Mouse (Mus musculus) kidney, embryonic 16.5 days (tissue): ENCODE results near the gene Add2. TPM values are rescaled to one million over a fixed set of nuclear protein-coding genes. Genes with fewer than 3 reads are reported as not detected.

Source experiments
- ATAC-seq: fragments of 200-750 bp; cut with Nextera tagmentation; 2 replicates; pipeline ENCODE4 v1.8.0; 2017; ENCODE audit warnings: moderate TSS enrichment; ENCODE audit not compliant: low FRiP score, low TSS enrichment
- H3K27ac ChIP-seq: fragments of 300-500 bp; sonication (generic); 2 replicates; pipeline ENCODE4 v1.5.1; 2014; ENCODE audit warnings: low read length
- H3K27me3 ChIP-seq: fragments of 300-500 bp; sonication (generic); 2 replicates; pipeline ENCODE4 v1.6.1; 2014; ENCODE audit warnings: low read length, control low read depth, mixed read lengths; ENCODE audit not compliant: insufficient read depth
- H3K36me3 ChIP-seq: fragments of 300-500 bp; sonication (generic); 2 replicates; pipeline ENCODE4 v1.6.1; 2014; ENCODE audit warnings: low read length, control low read depth, mixed read lengths; ENCODE audit not compliant: insufficient read depth
- H3K4me1 ChIP-seq: fragments of 300-500 bp; sonication (generic); 2 replicates; pipeline ENCODE4 v1.6.1; 2014; ENCODE audit warnings: low read length, control low read depth, mixed read lengths; ENCODE audit not compliant: insufficient read depth
- H3K4me2 ChIP-seq: fragments of 300-500 bp; sonication (generic); replicated peaks from 2 replicates; pipeline ENCODE4 v1.6.1; 2014; ENCODE audit warnings: low read depth, low read length
- H3K4me3 ChIP-seq: fragments of 300-500 bp; sonication (generic); 2 replicates; pipeline ENCODE4 v1.5.1; 2014; ENCODE audit warnings: mild to moderate bottlenecking, low read length
- H3K9ac ChIP-seq: fragments of 300-500 bp; sonication (generic); replicated peaks from 2 replicates; pipeline ENCODE4 v1.6.1; 2014; ENCODE audit warnings: low read length
- H3K9me3 ChIP-seq: fragments of 300-500 bp; sonication (generic); 2 replicates; pipeline ENCODE4 v1.6.1; 2016; ENCODE audit warnings: low read length, control low read depth
- WGBS: fragments of 180-500 bp; shearing (Covaris S2); extraction: QIAGEN DNeasy Blood & Tissue Kit; methylation state at CpG from one replicate; pipeline ENCODE4 v1.1.7; 2014; 5-methylcytosine and 5-hydroxymethylcytosine counted together
- polyA plus RNA-seq: library from polyadenylated mRNA; unstranded; fragments of >200 nt; fragmentation: Nextera tagmentation; extraction: Ambion mirVana; gene quantifications from 2 replicates; pipeline ENCODE4 v1.2.1, GENCODE M21; 2015

Gene Add2
- polyA plus RNA-seq, 1 experiment from 2014 or later = 5.0 TPM

DNA sequence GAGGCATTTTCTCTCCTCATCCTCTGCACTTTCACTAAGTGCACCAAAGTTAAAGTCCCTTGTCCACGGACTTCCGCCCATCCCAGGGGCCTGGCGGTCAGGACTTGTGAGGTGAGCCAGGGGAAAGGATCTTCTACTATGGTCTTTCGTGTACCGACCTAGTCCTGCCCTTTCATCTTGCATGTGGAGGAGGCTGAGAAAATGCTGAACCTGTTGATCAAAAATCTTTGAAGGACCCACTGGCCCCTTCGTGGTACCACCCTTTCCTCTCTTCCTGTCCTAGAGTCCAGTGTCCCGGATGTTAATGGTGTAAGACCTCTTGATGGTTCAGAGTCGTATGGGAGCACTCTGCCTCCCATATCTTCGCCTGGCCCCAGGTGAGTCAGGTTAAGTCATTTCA is 12.6 kb upstream of the Add2 start, which contains the start of gene Figla:
Gene Figla, plus strand, starts transcription at position 301 of the 400 bp plus-strand sequence.
- WGBS = 81% methylated on average over 9 of the region's 9 CpGs
- Histone ChIP-seq H3K36me3 (no peaks in the 10 kb centered on the region), H3K4me2 (no peak within 1 kb of the TSS), H3K9me3 (no peaks in the 10 kb centered on the region), H3K27me3 (no peaks in the 10 kb centered on the region), H3K4me3 (no peak within 1 kb of the TSS), H3K27ac (no peak within 1 kb of the TSS), H3K9ac (no peak within 1 kb of the TSS), H3K4me1 (peaks cover 8% of the 10 kb centered on the region; the same call in 1 of the 2 replicates)
- ATAC-seq = no peak

DNA sequence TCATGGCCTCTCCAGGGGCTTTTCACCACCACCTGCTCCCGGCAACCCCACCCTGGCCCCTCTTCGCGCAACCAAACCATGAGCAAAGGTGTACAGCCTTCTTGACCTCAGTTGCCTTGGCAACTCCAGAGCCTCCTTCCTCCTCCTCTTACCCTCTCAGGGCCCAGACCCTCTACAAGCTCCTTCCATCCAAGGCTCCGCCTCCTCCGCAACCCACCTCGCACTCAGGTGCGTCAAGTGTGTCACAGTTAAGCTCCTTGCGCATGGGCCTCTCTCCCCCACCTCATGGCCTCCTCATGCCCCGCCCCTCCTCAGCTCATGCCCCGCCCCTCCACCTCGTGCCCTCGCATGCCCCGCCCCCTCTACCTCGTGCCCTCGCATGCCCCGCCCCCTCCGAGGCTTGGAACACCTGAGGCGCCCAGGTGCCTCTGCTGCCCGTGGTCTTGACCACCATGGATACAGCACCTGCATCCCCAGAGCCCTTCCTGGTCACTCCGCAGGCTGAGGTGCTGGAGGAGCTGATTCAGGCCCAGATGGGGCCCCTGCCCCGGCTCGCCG is 11.6 kb upstream of the Add2 start:
- Histone ChIP-seq H3K9ac (no peak overlapping the region), H3K4me2 (no peak overlapping the region), H3K27ac (no peak overlapping the region), H3K4me1 (peaks cover 8% of the 10 kb centered on the region; the same call in 1 of the 2 replicates), H3K9me3 (no peaks in the 10 kb centered on the region), H3K4me3 (no peak overlapping the region), H3K36me3 (no peaks in the 10 kb centered on the region), H3K27me3 (no peaks in the 10 kb centered on the region)
- 87% methylated on average over 22 of the region's 23 CpGs for WGBS
- ATAC-seq = no peak

DNA sequence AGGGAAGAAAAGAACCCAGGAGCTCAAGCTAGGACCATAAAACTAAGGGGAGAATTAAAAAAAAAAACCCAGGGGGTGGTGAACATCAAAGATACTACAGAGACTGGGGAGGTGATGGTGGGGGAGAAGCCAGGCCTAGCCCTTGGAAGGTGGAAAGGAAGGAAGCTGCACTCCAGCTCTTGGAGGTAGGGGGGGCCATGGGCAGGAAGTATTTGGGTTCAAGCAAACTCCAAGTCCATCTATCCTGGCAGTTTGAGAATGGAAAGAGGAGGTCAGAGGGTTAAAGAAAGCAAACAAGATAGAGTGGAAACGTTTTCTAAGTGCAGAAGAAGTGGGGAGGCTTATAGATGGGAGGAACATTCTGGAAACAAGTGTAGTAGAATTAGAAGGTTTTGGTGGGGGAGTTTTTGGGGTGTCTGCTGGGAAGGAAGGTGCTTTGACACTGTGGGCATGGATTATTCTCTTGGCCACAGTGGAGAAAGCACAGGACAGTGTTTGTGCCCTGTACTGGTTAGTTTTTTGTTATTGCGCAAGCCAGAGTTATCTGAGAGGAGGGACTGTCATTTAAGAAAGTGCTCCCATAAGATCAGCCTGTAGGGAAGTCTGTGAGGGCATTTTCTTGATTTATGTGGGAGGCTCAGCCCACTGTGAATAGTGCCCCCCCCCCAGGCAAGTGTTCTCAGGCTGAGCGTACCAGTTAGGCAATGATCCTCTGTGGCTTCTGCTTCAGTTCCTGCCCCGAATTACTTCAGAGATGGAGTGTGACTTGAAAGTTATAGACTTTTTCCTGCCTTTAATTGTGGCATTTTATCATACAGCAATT is 8.9 kb upstream of the Add2 start:
- 22% methylated on average over 4 of the region's 4 CpGs for WGBS
- ATAC-seq = no peak
- no peaks in the 10 kb centered on the region for H3K36me3 ChIP-seq
- H3K9ac ChIP-seq = no peak overlapping the region
- no peaks in the 10 kb centered on the region for H3K27me3 ChIP-seq
- no peaks in the 10 kb centered on the region for H3K9me3 ChIP-seq
- no peak overlapping the region for H3K4me2 ChIP-seq
- H3K4me3 ChIP-seq = no peak overlapping the region
- peaks cover 8% of the 10 kb centered on the region; the same call in 1 of the 2 replicates for H3K4me1 ChIP-seq
- H3K27ac ChIP-seq = no peak overlapping the region

DNA sequence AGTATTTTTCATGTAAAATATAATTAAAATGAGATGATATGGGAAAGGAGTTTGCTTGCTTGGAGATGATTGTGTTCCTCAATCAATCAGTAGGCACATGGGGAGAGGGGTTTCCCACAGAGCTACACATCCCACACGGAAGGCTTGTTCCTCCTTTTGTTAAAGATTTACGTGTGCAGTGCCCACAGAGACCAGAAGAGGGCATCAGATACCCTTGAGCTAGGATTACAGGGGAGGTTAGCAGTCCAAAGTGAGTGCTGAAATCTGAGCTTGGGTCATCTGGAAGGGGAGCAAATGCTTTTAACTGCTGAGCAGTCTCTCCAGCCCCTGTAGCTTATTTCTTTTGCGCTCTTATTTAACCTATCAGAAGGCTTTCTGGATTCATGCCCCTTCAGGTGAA is 7.5 kb upstream of the Add2 start:
- no peak for ATAC-seq
- Histone ChIP-seq H3K4me3 (no peak overlapping the region), H3K27me3 (no peaks in the 10 kb centered on the region), H3K4me1 (peaks cover 8% of the 10 kb centered on the region; the same call in 1 of the 2 replicates), H3K9ac (no peak overlapping the region), H3K36me3 (no peaks in the 10 kb centered on the region), H3K9me3 (no peaks in the 10 kb centered on the region), H3K27ac (no peak overlapping the region), H3K4me2 (no peak overlapping the region)
- WGBS = 43% methylated on average over 3 of the region's 3 CpGs

DNA sequence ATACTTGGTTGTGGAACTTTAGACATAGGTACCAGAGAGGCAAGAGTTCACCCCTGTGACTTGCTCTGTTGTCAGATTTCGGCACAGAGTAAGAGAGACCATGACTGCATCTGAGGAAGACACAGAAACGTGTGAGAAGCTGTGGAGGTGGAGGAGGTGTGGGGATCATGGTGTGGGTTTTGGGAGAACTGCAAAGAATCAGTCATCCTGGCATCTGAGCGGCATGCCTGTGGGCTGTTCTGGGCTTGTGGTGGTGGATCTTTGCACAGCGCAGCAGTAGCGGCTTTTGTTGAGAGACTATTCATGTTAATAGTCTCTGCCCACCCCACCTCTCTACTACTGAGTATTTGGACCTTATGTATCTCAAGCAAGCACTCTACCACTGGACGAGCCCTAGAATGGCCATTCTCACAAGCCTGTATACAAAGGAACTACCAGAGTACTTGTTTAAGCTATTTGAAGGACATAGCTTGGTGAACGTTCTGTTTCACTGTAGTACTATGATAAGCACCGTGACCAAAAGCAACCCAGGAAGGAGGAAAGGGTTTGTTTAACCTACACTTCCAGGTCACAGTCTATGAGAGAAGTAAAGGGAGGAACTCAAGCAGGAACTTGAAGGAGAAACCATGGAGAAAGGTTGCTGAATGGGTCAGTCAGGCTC is 1.7 kb upstream of the Add2 start:
- ATAC-seq = no peak

DNA sequence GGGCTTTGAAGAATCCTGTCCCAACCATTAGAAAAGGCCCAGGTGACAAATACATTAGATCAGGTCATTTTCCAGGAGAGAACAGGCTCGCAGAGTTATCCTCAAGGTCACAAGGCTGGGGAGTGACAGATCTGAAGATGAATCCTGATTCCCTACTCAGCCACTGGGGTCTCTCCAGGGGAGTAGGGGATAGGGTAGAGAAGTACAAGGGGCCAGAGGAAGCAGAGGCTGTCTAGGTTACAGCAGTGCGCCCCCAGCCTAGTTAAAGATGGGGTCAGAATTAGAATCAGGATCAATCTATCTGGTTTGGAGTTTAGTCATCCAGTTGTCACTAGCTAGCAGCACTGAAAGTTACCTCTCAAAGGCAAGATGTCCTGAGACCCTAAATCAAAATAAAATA is 331 bp upstream of the Add2 start:
- peak overlapping the region; percentile 47; the same call in 1 of the 2 replicates for H3K9ac ChIP-seq

More for the DNA sequence above, 1.7 kb upstream of the Add2 start:
- no peaks in the 10 kb centered on the region for H3K36me3 ChIP-seq
- no peaks in the 10 kb centered on the region for H3K4me1 ChIP-seq
- 82% methylated on average over 8 of the region's 8 CpGs for WGBS
- no peak overlapping the region for H3K4me2 ChIP-seq
- H3K27ac ChIP-seq = no peak overlapping the region
- H3K4me3 ChIP-seq = no peak overlapping the region
- no peaks in the 10 kb centered on the region for H3K9me3 ChIP-seq
- no peak overlapping the region for H3K9ac ChIP-seq
- H3K27me3 ChIP-seq = peaks cover 12% of the 10 kb centered on the region

DNA sequence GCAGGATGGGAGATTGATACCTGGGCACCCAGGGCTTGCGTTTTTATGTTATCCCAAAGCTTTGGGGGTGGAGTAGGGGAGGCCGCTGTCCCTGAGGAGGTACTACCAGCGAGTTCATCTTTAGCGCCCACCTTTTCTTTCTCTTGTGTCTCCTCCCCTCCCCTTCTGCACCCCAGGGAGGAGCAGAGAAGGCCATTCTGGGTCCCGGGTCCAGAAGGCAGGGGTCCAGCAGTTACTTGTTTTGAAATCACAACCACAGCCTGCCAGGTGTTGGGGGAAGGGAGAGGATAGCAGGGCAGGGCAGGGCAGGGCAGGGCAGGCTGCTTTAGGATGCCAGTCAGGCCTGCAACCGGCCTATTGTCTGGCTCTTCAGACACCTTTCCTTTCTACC is 837 bp downstream of the Add2 start:
- no peak for ATAC-seq
- Histone ChIP-seq H3K27me3 (peaks cover 12% of the 10 kb centered on the region), H3K9me3 (no peaks in the 10 kb centered on the region), H3K4me1 (no peaks in the 10 kb centered on the region), H3K36me3 (no peaks in the 10 kb centered on the region), H3K4me3 (peak overlapping the region; percentile 43), H3K27ac (no peak overlapping the region), H3K4me2 (peak overlapping the region; percentile 70), H3K9ac (peak overlapping the region; percentile 47)
- WGBS = 13% methylated on average over 5 of the region's 6 CpGs

More for the DNA sequence above, 331 bp upstream of the Add2 start:
- H3K36me3 ChIP-seq = no peaks in the 10 kb centered on the region
- ATAC-seq = no peak
- no peaks in the 10 kb centered on the region for H3K9me3 ChIP-seq
- H3K4me2 ChIP-seq = peak overlapping the region; percentile 70
- peak overlapping the region; percentile 43 for H3K4me3 ChIP-seq
- no peak overlapping the region for H3K27ac ChIP-seq
- H3K27me3 ChIP-seq = peaks cover 12% of the 10 kb centered on the region
- 50% methylated on average over 2 of the region's 2 CpGs for WGBS
- H3K4me1 ChIP-seq = no peaks in the 10 kb centered on the region

DNA sequence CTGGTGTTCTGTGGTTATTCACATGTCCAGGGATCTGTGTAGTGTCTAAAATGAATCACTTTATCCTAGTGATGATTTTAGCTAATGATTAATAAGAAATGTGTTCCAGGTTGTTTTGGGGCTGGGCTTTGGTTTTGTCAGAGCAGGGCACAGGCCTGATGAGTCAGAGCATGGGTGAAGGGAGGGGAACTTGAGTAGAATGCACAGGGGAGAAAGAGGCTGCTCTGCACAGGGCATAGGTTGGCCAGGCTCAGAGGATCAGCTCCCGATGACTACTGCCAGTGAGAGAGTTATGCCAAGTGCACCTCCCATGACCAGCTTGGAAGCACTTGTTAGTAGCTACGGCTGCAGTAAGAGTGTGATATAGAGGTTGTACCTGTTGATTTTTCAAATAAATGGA is 3.0 kb downstream of the Add2 start:
- H3K9ac ChIP-seq = no peak overlapping the region
- no peaks in the 10 kb centered on the region for H3K36me3 ChIP-seq
- no peak overlapping the region for H3K4me3 ChIP-seq
- H3K9me3 ChIP-seq = no peaks in the 10 kb centered on the region
- H3K27me3 ChIP-seq = peaks cover 12% of the 10 kb centered on the region
- no peak for ATAC-seq
- H3K4me2 ChIP-seq = no peak overlapping the region
- H3K27ac ChIP-seq = no peak overlapping the region
- no peaks in the 10 kb centered on the region for H3K4me1 ChIP-seq
- 89% methylated on average over 2 of the region's 2 CpGs for WGBS

DNA sequence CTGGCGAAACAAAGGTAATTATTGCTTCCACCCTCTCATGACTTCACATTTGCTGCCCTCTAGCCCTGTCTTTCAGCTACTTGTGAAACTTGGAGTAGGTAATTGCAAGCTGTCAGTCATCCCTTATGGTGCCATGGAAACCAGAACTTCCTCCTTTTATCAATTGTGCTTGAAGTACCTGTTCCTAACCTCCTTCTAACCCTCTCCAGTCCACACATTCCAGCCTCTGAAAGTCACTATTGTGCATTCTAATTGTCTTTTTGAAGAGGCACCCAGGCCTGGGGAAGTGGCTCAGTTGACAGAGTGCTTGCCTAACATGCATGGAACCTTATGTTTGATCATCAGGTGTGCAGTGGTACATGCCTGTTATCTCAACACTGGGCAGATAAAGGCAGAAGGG is 5.2 kb downstream of the Add2 start:
- Histone ChIP-seq H3K36me3 (no peaks in the 10 kb centered on the region), H3K27ac (no peak overlapping the region), H3K9me3 (no peaks in the 10 kb centered on the region), H3K27me3 (peaks cover 7% of the 10 kb centered on the region), H3K4me2 (no peak overlapping the region), H3K4me3 (no peak overlapping the region), H3K9ac (no peak overlapping the region), H3K4me1 (no peaks in the 10 kb centered on the region)
- ATAC-seq = no peak
- WGBS = 88% methylated on average over 1 of the region's 1 CpGs

DNA sequence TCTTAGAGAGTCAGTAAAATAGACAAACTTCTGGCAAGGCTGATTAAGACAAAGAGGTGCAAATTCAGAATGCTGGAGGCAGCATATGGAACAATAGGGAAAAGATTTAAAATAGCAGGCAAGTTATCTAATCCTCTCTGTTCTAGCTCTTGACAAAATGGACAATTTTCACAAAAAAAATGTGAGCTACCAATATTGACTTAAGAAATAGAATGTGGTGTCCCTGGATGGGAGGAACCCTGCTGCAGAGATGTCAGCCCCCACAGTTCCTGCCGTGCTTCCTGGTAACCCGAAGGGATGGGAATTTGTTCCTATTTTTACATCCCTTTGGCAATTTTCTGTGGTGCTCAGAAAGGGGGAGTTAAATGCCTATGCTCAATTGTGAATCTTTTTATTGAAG is 10.4 kb downstream of the Add2 start:
- Histone ChIP-seq H3K4me3 (no peak overlapping the region), H3K36me3 (no peaks in the 10 kb centered on the region), H3K9me3 (no peaks in the 10 kb centered on the region), H3K9ac (no peak overlapping the region), H3K27me3 (no peaks in the 10 kb centered on the region), H3K4me2 (no peak overlapping the region), H3K27ac (no peak overlapping the region), H3K4me1 (no peaks in the 10 kb centered on the region)
- 64% methylated on average over 2 of the region's 2 CpGs for WGBS
- ATAC-seq = no peak
